Mouse (Mus musculus): ENCODE measurements around the gene Plagl2. TPM values are rescaled to one million over a fixed set of nuclear protein-coding genes. Genes with fewer than 3 reads are reported as not detected.

The Plagl2 gene
- total RNA-seq, 2 experiments from 2014 or later, result 6.8 to 8.6 TPM

DNA sequence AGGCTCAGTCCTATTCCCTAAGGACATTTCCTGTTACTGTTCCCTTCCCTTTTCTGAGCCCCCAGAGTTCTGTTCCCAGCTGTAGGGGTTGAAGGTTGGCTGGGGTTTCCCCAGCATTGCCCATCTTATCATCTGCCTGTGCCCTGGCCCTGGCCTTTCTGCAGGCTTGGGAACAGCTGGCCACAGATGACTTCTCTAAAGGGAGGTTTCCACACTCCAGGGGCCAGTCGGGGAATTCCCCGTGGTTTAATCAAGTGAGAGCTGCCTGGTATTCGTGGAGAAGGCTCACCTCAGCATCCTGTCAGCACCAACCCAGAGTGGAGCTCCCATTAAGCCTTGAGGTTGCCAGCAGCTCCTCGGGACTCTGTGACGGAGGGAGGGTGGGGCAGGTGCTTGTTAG lies 42.7 kb downstream of the Plagl2 start:
- intact Hi-C loops (cut with DNase I), result no loop called here
- no peak for DNase-seq

DNA sequence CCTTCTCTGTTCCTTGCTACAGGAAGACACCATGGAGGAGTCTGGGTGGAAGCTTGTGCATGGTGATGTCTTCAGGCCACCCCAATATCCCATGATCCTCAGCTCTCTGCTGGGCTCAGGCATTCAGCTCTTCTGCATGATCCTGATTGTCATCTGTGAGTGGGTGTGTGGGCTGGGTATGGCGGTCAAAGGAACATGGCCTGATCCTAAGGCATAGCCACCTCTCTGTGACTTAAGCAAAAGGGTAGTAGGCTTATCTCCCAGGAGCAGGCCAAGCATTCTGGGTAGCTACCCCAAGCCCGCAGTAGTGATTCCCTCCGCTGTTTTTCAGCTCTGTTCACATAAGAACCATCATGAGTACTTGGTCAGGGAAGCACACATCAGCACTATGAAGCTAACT lies 47.0 kb downstream of the Plagl2 start:
- no peak for DNase-seq
- intact Hi-C loops (cut with DNase I), result no loop called here

DNA sequence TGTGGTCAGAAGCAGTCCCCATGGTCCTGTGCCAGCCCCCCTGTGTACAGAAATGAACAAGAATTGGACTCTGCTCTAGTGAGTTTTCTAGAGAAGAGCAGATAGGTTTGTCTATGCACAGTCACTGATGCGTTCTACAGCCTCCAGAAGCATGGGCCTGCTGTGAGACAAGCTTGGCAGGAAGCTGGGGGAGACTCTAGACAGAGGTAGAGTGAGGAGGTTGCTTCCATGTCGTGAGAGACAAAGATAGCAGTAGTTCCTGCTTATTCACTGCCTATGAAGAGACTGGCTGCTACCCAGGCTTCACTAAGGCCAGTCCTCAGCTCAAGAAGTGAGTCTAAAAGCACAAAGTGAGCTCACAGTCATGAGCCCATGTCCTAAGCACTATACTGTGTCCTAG lies 50.0 kb downstream of the Plagl2 start:
- no peak for DNase-seq
- intact Hi-C loops (cut with DNase I), result no loop called here

DNA sequence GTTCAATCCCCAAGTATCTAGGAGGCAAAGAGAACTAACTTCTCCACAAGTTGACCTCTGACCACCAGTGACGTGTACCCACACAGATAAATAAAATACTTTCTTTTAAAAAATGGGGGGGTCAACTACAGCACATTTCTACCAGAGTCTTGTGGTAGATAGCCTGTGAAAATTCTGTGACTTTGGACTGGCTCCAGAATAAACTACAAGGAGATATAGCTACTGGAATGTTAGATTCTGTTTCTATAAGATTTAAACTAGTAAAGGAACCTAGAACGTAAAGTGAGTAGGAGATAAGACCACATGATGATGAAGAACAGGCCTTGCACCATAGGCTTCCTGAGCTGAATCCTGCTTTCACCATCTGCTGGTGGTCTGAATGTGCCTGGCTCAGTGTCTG lies 53.4 kb downstream of the Plagl2 start:
- DNase-seq, result no peak
- intact Hi-C loops (cut with DNase I), result no loop called here

DNA sequence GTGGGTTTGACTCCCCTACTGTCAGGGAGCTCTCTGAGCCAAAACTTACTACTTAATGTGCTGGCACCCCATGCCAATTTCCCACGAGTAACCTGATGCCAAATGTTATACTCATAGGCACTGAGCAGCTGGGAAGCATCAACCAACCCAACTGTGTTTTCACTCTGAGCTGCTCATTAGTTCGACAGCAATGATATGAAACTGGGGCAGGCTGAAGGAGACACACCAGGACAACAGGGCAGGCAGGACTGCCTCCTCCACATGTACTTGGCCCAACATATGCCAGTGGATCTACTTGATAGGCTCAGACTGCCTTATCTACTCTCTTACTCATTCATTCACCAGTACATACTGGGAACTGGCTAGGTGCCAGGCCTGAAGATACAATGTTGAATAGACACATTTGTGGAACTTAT lies 55.0 kb downstream of the Plagl2 start:
- peak; percentile 18 for DNase-seq
- intact Hi-C loops (cut with DNase I), result no loop called here

DNA sequence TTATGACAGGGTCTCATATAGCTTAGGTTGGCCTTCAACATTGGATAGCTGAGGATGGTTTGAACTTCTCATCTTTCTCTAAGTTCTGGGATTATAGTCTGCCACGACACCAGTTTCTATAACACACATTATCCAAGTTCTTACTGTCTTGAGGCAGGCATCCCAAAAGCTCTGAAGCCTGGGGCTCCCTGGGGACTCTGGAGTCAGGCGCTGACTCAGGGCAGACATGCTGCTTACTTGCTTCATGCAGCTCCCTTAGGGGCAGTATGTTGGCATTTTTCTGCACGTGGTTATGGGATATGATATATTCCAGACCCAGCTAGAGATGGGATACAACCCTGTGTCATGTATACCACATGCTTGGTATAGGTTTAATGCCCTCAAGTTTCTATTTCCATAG lies 61.3 kb downstream of the Plagl2 start:
- intact Hi-C loops (cut with DNase I), result no loop called here

DNA sequence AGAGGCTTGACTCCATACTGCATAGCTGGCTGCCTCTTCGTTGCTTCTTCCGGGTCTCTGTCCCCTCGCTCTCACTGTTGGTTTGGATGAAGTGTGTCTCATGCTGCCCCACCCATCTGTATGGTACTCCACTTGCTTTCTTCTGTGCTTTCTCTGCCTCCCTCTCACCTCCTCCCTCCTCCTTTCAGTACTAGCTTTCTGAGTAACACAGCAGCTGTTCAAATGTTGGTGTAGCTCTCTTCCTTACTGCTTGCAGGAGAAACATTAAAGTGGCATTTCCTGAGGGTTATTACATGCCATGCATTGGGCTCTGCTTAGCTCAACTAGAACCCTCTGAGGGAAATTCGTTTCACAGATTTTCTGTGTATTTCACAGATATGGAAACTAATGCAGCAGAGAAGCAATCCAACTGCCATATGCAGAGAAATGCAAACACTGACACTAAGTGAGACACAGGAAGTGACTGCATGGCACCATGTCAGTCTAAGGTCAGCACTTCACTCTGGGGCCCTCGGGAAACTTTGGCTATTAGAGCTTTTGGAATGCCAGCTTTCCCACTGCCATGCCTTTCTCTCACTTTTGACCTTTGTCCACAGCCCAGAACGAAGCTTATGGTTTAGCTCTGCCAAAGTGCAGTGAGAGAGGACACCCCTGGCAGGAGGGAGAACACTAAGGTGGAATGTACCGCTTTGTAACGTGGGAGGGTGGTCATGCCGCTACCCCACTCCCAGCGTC lies 61.9 kb downstream of the Plagl2 start:
- DNase-seq, result no peak
- intact Hi-C loops (cut with DNase I), result no loop called here

More for the DNA sequence above, 61.3 kb downstream of the Plagl2 start:
- DNase-seq, result no peak

Other genes starting within 250 kb of the Plagl2 start
- gene Pdrg1, start 226.0 kb downstream of the Plagl2 start, total RNA-seq (2021), result 10 to 100 TPM; 91.7 to 92.5 TPM
- 10 to 100 TPM; 23.2 to 23.4 TPM for gene Xkr7, start 209.6 kb downstream of the Plagl2 start, total RNA-seq (2021)
- 1 to 10 TPM; 3.0 to 4.7 TPM for gene Ccm2l, start 175.5 kb downstream of the Plagl2 start, total RNA-seq (2021)
- gene Hck, start 133.0 kb downstream of the Plagl2 start, total RNA-seq (2021), result 1 to 10 TPM; 3.6 to 3.8 TPM
- 100 to 1,000 TPM; 118 to 120 TPM for gene Tm9sf4, start 80.1 kb downstream of the Plagl2 start, total RNA-seq (2021)
- gene Tspyl3, start 16.0 kb downstream of the Plagl2 start, total RNA-seq (2021), result 10 to 100 TPM; 36.3 to 37.3 TPM
- 10 to 100 TPM; 23.2 to 23.3 TPM for gene Pofut1, start 107 bp upstream of the Plagl2 start, total RNA-seq (2021)
- 100 to 1,000 TPM; 109 to 110 TPM for gene Kif3b, start 50.0 kb upstream of the Plagl2 start, total RNA-seq (2021)
- 10 to 100 TPM; 53.4 to 53.9 TPM for gene Asxl1, start 104.4 kb upstream of the Plagl2 start, total RNA-seq (2021)